Mouse (Mus musculus): Measurements from ENCODE around the gene Aldh1a3.
A peak's percentile ranks its signal among the peaks of the same experiment; 100 is the strongest.

Gene Aldh1a3

GRCm38 (mm10) chr7:66416829-66417228 is 10.5 kb downstream of the Aldh1a3 start:
- peak; percentile 18 for DNase-seq (ENCODE audit: low read depth, low spot score)

GRCm38 (mm10) chr7:66413093-66413492 is 14.2 kb downstream of the Aldh1a3 start:
- no peak for DNase-seq (ENCODE audit: low read depth, low spot score)

- no peak for DNase-seq (ENCODE audit: low read depth, low spot score)
Observed at GRCm38 (mm10) chr7:66409433-66409832, 17.9 kb downstream of the Aldh1a3 start.

GRCm38 (mm10) chr7:66406971-66407370 is 20.3 kb downstream of the Aldh1a3 start:
- DNase-seq (ENCODE audit: low read depth, low spot score), result no peak

- DNase-seq (ENCODE audit: low read depth, low spot score), result no peak
Observed at GRCm38 (mm10) chr7:66405951-66406721, 21.2 kb downstream of the Aldh1a3 start.

- DNase-seq (ENCODE audit: low read depth, low spot score), result no peak
Observed at GRCm38 (mm10) chr7:66405541-66405940, 21.8 kb downstream of the Aldh1a3 start.

- DNase-seq (ENCODE audit: low read depth, low spot score), result no peak
Observed at GRCm38 (mm10) chr7:66404802-66405201, 22.5 kb downstream of the Aldh1a3 start.

- DNase-seq (ENCODE audit: low read depth, low spot score), result no peak
Observed at GRCm38 (mm10) chr7:66404141-66404540, 23.2 kb downstream of the Aldh1a3 start.

- no peak for DNase-seq (ENCODE audit: low read depth, low spot score)
Observed at GRCm38 (mm10) chr7:66402876-66403275, 24.4 kb downstream of the Aldh1a3 start.

GRCm38 (mm10) chr7:66401605-66402004 is 25.7 kb downstream of the Aldh1a3 start:
- no peak for DNase-seq (ENCODE audit: low read depth, low spot score)

GRCm38 (mm10) chr7:66397288-66397687 is 30.0 kb downstream of the Aldh1a3 start:
- no peak for DNase-seq (ENCODE audit: low read depth, low spot score)

GRCm38 (mm10) chr7:66388621-66389532 is 38.4 kb downstream of the Aldh1a3 start:
- DNase-seq (ENCODE audit: low read depth, low spot score), result peak; percentile 81

GRCm38 (mm10) chr7:66387813-66388521 is 39.4 kb downstream of the Aldh1a3 start, which contains the start of gene Lrrk1:
Gene Lrrk1 (minus strand): TSS chr7:66388350.
- peak; percentile 42 for DNase-seq (ENCODE audit: low read depth, low spot score)

GRCm38 (mm10) chr7:66387419-66387812 is 39.9 kb downstream of the Aldh1a3 start:
- no peak for DNase-seq (ENCODE audit: low read depth, low spot score)

GRCm38 (mm10) chr7:66386411-66386810 is 40.9 kb downstream of the Aldh1a3 start:
- DNase-seq (ENCODE audit: low read depth, low spot score), result no peak

GRCm38 (mm10) chr7:66385826-66386225 is 41.5 kb downstream of the Aldh1a3 start:
- DNase-seq (ENCODE audit: low read depth, low spot score), result no peak

GRCm38 (mm10) chr7:66384891-66385290 is 42.4 kb downstream of the Aldh1a3 start:
- no peak for DNase-seq (ENCODE audit: low read depth, low spot score)

- DNase-seq (ENCODE audit: low read depth, low spot score), result no peak
Observed at GRCm38 (mm10) chr7:66384213-66384612, 43.1 kb downstream of the Aldh1a3 start.

- DNase-seq (ENCODE audit: low read depth, low spot score), result no peak
Observed at GRCm38 (mm10) chr7:66376560-66376959, 50.8 kb downstream of the Aldh1a3 start.

GRCm38 (mm10) chr7:66375736-66376135 is 51.6 kb downstream of the Aldh1a3 start:
- DNase-seq (ENCODE audit: low read depth, low spot score), result no peak

- DNase-seq (ENCODE audit: low read depth, low spot score), result no peak
Observed at GRCm38 (mm10) chr7:66373391-66373790, 53.9 kb downstream of the Aldh1a3 start.

- no peak for DNase-seq (ENCODE audit: low read depth, low spot score)
Observed at GRCm38 (mm10) chr7:66370970-66371369, 56.3 kb downstream of the Aldh1a3 start.

All from skeletal muscle tissue, adult 2 months (tissue).